Mouse (Mus musculus) liver, adult 2 months (tissue): ENCODE results near the gene Fbxo21.

Source experiments
- CTCF ChIP-seq: fragments of 200-500 bp; IDR thresholded peaks from 2 replicates; pipeline ENCODE4 v1.5.1; 2011; ENCODE audit warnings: low read depth, low read length, control low read depth
- POLR2A ChIP-seq: fragments of 200-500 bp; IDR thresholded peaks from 2 replicates; pipeline ENCODE4 v1.6.1; 2011; ENCODE audit warnings: low read length, control low read depth; ENCODE audit not compliant: insufficient read depth; ENCODE audit errors: extremely low read depth

GRCm38 (mm10) chr5:117996581-117996980 lies 20.1 kb downstream of the Fbxo21 start:
- no peak for TF ChIP-seq CTCF
- TF ChIP-seq POLR2A, result no peak
